Mouse (Mus musculus): ENCODE measurements around the gene Kcns1. TPM values are rescaled to one million over a fixed set of nuclear protein-coding genes. Genes with fewer than 3 reads are reported as not detected.
A peak's percentile ranks its signal among the peaks of the same experiment; 100 is the strongest.
"Not testable (repeated sequence)": the region's sequence is repeated elsewhere in the genome, so short reads cannot be mapped to it uniquely, and the experiment has no call there.

The Kcns1 gene
- polyA plus RNA-seq (2015; fragmentation: Nextera tagmentation; extraction: Ambion mirVana) = 2.0 and 3.6 TPM in 2 replicates

DNA sequence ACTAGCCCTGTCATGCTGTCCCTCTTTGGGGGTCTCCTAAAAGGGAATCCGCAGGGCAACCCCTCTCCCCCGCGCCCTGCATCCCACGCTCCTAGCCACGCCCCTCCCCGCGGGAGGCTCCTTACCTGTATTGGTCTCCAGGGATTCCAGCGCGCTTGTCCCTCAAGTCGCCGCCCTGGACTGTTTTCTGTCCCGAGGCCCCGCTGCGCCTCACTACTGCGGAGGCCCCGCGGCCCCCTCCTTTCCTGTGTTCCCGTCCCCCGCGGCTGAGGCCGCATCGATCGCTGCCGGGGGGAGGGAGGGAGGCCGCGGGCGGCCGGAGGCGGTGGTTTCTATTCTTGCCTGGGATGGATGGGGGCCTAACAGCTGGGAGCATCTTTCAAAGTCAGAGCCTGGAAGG is at the start of gene Kcns1:
Gene Kcns1 (minus strand): TSS at position 212 of the 400 bp plus-strand sequence.
- no peak for ATAC-seq (ENCODE audit: insufficient number of reproducible peaks, low FRiP score, low TSS enrichment, low read depth)
- WGBS = under 1% methylated on average over 24 of the region's 29 CpGs
- H3K9ac ChIP-seq = peak within 1 kb of the TSS; percentile 27
- 0 out of 2 replicates have a peak within 1 kb of the TSS, but pooled peaks have one; percentile 17 for H3K27ac ChIP-seq
- H3K27me3 ChIP-seq = peaks cover 64% of the 10 kb centered on the region
- no peaks in the 10 kb centered on the region for H3K36me3 ChIP-seq
- H3K4me1 ChIP-seq = peaks cover 28% of the 10 kb centered on the region
- no peaks in the 10 kb centered on the region for H3K9me3 ChIP-seq
- H3K4me2 ChIP-seq = peak within 1 kb of the TSS; percentile 58
- peak within 1 kb of the TSS; percentile 36 for H3K4me3 ChIP-seq

DNA sequence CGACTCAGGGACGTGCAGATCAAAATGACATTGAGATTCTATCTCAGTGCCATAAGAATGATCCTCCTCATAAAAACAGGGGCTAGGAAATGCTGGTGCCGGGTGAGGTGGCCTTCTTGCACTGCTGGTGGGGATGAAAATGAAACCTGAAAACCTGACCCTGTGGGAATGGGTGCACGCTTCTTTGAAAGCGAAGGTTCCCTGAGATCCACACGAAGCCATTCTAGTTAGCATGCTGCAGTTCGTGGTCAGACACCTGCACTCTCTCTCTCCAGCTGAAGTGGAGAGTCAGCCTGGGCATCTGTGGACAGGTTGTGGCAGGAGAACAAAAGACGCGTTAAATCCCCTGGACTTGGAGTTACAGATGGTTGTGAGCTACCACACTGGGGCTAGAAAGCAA is 48.4 kb upstream of the Kcns1 start:
- WGBS = 84% methylated on average over 9 of the region's 9 CpGs
- Histone ChIP-seq H3K4me3 (no peak overlapping the region), H3K36me3 (no peaks in the 10 kb centered on the region), H3K4me2 (no peak overlapping the region), H3K27me3 (no peaks in the 10 kb centered on the region), H3K9ac (no peak overlapping the region), H3K9me3 (no peaks in the 10 kb centered on the region), H3K27ac (no peak overlapping the region), H3K4me1 (no peaks in the 10 kb centered on the region)
- ATAC-seq (ENCODE audit: insufficient number of reproducible peaks, low FRiP score, low TSS enrichment, low read depth) = no peak

DNA sequence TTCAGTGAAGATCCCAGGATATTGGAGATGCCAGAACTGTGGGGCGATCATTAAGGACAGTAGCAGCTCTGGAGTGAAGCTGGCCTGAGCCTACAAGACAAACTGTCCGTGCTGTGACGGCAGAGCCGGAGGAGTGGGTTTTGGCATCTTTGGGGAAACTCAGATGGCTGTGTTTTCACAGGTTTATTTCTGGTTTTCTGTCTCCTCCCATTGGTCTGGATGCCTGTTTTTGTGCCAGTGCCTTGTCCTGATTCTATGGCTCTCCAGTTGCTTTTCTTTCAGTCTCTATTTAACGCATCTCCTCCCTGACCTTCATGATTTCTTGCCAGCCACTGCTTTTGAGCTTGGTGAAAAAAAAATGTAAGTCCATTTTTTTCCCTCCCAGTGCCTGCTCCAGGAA is 41.8 kb upstream of the Kcns1 start:
- Histone ChIP-seq H3K4me2 (no peak overlapping the region), H3K27me3 (no peaks in the 10 kb centered on the region), H3K36me3 (no peaks in the 10 kb centered on the region), H3K4me1 (no peaks in the 10 kb centered on the region), H3K4me3 (no peak overlapping the region), H3K9ac (no peak overlapping the region), H3K9me3 (no peaks in the 10 kb centered on the region), H3K27ac (no peak overlapping the region)
- 88% methylated on average over 5 of the region's 5 CpGs for WGBS
- ATAC-seq (ENCODE audit: insufficient number of reproducible peaks, low FRiP score, low TSS enrichment, low read depth) = no peak

DNA sequence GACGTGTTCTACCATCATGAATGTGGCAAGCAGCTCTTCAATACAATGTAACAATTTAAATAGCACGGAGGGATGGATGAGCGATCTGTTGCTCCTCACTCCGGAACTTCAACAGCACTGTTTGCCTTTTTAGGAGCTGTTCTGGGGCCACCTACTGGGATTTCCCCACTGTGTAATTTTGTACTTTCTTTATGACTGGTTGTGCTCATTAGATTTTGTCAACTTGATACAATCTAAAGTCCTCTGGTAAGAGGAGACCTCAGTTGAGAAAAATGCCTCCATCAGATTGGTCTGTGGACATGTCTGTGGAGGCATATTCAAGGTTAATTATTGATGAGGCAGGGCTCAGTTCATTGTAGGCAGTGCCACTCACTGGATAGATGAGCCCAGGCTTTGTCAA is 40.0 kb upstream of the Kcns1 start:
- no peaks in the 10 kb centered on the region for H3K9me3 ChIP-seq
- no peaks in the 10 kb centered on the region for H3K4me1 ChIP-seq
- no peak overlapping the region for H3K4me3 ChIP-seq
- no peaks in the 10 kb centered on the region for H3K36me3 ChIP-seq
- WGBS = 85% methylated on average over 4 of the region's 4 CpGs
- no peak overlapping the region for H3K27ac ChIP-seq
- no peaks in the 10 kb centered on the region for H3K27me3 ChIP-seq
- no peak overlapping the region for H3K4me2 ChIP-seq
- no peak overlapping the region for H3K9ac ChIP-seq
- no peak for ATAC-seq (ENCODE audit: insufficient number of reproducible peaks, low FRiP score, low TSS enrichment, low read depth)

DNA sequence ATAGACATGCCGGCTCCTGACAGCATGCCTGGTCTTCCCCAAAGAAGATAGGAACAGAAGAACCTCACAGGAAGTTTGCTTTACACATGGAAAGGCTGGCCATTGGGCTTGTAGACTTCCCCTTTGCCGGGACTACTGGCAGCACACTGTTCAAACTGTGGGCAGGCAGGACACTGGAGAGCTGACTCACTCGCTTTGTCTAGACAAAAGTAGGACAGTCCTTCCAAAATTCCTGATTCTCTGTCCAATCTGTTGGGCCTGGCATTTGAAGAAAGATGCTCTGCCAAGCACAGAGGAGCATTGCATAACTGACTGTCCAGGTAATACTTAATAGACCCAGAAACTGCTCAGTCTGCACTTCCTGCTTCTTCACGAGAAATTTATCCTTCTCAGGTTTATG is 35.8 kb upstream of the Kcns1 start:
- H3K27ac ChIP-seq = no peak overlapping the region
- WGBS = 77% methylated on average over 4 of the region's 4 CpGs

DNA sequence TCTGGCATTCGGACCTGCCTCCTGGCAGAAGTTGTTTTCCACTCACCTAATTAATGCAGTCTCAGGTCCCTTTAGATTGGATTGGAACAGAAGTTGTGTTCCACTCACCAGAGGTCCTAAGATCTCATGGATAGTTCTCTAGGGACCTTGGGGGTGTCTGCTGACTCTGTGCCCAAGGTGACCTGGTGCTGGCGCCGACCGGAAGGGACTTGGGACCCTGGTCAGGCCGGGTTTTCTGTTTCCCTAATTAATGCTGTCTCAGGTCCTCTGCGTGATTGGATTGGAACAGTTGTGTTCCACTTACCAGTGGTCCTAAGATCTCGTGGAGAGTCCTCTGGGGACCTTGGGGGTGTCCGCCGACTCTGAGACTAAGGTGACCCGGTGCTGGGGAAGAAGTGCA is 35.1 kb upstream of the Kcns1 start:
- not testable (repeated sequence) for H3K4me1 ChIP-seq; ATAC-seq (ENCODE audit: insufficient number of reproducible peaks, low FRiP score, low TSS enrichment, low read depth); H3K4me2 ChIP-seq; H3K4me3 ChIP-seq; H3K9me3 ChIP-seq; H3K36me3 ChIP-seq; H3K27me3 ChIP-seq; H3K9ac ChIP-seq; H3K27ac ChIP-seq
- 85% methylated on average over 10 of the region's 10 CpGs for WGBS

More for the DNA sequence above, 35.8 kb upstream of the Kcns1 start:
- Histone ChIP-seq H3K36me3 (no peaks in the 10 kb centered on the region), H3K4me3 (no peak overlapping the region), H3K9ac (no peak overlapping the region), H3K27me3 (no peaks in the 10 kb centered on the region), H3K4me1 (no peaks in the 10 kb centered on the region), H3K4me2 (no peak overlapping the region), H3K9me3 (no peaks in the 10 kb centered on the region)
- ATAC-seq (ENCODE audit: insufficient number of reproducible peaks, low FRiP score, low TSS enrichment, low read depth) = no peak

DNA sequence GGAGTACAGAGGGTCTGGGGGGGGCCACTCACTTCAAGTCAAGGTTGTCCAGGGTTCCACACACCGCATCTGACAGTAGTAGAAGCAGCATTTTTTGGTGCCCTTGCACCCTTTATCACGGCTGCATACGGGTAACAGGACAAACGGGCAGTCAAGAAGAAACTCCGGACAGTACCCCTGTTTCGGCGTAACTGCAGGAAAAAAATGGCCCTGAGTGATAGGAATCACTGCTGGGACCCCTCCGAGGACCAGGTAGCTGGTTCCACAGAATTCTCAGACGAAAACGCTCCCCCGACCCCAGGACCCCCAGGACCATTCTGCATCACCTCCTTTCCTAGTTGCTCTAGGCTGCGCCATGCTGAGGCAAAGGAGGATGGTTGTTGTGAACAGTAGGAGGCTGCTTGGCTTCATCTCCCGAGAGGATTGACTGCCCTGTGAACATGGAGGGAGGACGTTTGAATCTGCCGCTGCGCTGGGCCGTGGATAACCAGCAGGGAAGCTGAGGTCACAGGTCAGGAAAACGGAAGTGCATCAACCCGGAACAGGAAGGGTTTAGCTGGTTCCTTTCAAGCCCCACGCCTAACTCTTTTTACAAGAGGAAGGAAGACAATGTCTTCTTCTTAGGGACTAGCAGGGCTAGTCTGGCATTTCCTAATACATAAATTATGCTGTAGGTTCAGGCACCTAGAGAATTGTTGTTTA is 28.9 kb upstream of the Kcns1 start, which contains the start of gene Wfdc15a:
Gene Wfdc15a (minus strand): TSS at position 505 of the 702 bp plus-strand sequence.
- no peak within 1 kb of the TSS for H3K9ac ChIP-seq
- H3K4me3 ChIP-seq = no peak within 1 kb of the TSS
- WGBS = 81% methylated on average over 20 of the region's 20 CpGs
- no peaks in the 10 kb centered on the region for H3K9me3 ChIP-seq
- no peaks in the 10 kb centered on the region for H3K27me3 ChIP-seq
- no peak for ATAC-seq (ENCODE audit: insufficient number of reproducible peaks, low FRiP score, low TSS enrichment, low read depth)
- no peaks in the 10 kb centered on the region for H3K36me3 ChIP-seq
- H3K27ac ChIP-seq = no peak within 1 kb of the TSS
- H3K4me1 ChIP-seq = no peaks in the 10 kb centered on the region
- H3K4me2 ChIP-seq = no peak within 1 kb of the TSS

DNA sequence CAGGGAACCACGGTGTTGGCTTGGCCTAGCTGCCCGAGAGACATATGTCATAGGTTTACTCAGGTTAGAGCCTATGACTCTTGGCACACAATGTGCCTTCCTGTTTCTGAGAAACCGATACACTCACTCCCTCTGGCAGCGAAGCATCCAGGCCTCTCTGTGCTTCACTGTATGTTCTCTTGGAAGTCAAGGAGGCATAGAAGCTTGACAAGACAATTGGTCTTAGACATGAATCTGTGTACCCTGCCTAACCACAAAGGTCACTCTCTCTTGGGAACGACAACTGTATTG is 25.7 kb upstream of the Kcns1 start:
- 74% methylated on average over 5 of the region's 5 CpGs for WGBS
- no peaks in the 10 kb centered on the region for H3K9me3 ChIP-seq
- H3K9ac ChIP-seq = no peak overlapping the region
- H3K4me3 ChIP-seq = no peak overlapping the region
- H3K27me3 ChIP-seq = no peaks in the 10 kb centered on the region
- H3K4me2 ChIP-seq = no peak overlapping the region
- no peaks in the 10 kb centered on the region for H3K4me1 ChIP-seq
- no peak for ATAC-seq (ENCODE audit: insufficient number of reproducible peaks, low FRiP score, low TSS enrichment, low read depth)
- no peak overlapping the region for H3K27ac ChIP-seq
- H3K36me3 ChIP-seq = no peaks in the 10 kb centered on the region

DNA sequence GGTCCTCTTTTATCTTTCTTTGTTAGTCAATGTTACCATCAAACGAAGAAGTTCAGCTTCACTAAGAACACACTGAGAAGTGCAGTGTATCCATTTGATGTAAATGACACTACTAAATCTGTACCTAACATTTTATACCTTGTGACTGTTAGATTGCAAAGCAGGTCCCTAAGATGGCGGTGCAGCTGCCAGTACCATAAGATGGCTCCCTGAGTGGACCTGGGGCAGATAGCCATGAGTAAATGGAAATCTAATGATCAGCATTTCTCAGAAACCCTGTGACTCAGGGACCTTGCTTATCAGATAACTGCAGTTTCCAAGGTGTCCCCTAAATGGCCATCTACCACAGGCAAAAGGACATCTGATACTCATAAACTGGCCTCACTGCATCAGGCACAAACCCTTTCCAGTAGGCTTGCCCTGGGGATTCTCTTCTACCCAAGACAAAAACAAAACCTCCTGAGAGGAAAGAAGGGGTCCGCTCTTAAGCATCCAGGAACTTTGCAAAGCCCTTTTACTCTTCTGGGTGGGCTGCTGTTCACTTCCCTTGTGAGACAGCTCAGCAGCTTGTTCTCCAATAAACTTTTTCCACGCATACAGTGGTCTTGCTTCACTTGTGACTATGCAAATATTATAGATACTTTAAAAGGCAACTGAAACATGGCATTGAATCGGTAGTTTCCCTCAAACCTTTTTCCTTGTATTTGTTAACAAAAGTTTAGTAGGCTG is 25.2 kb upstream of the Kcns1 start:
- H3K27me3 ChIP-seq = no peaks in the 10 kb centered on the region
- no peak for ATAC-seq (ENCODE audit: insufficient number of reproducible peaks, low FRiP score, low TSS enrichment, low read depth)

DNA sequence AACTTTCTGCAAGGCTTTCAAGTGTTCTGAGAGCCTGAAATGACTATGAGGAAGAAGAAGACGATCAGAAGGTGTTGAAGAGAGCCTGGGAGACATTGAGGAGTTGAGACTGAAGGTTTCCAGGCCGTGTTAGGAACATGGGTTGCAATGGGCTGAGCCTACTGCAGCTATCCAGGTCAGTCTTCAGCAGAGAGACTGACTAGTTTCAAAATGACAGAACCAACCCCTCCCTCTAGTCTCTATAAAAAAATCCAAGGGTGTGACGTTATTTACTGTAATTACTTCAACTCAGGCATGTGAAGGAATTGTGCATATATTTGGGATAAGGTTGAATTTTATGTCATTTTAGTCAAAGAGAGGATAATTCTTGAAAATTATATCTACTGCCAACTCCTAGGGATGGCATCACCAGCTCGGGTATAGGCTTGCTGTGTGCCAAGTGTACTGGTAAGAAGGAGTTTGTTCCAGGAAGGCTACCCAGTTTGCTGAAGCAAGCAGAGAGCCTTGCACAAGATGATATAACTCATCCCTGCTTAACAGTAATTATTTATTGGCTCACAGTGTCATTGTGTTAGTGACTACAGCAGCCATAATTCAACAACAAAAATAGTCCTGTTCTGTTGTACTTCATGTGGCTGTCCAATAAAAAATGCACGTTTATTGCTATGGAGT is 24.2 kb upstream of the Kcns1 start:
- WGBS = 68% methylated on average over 5 of the region's 5 CpGs
- H3K9ac ChIP-seq = no peak overlapping the region
- ATAC-seq (ENCODE audit: insufficient number of reproducible peaks, low FRiP score, low TSS enrichment, low read depth) = no peak
- no peak overlapping the region for H3K4me3 ChIP-seq
- H3K36me3 ChIP-seq = no peaks in the 10 kb centered on the region
- H3K27me3 ChIP-seq = no peaks in the 10 kb centered on the region
- no peaks in the 10 kb centered on the region for H3K4me1 ChIP-seq
- no peak overlapping the region for H3K27ac ChIP-seq
- no peak overlapping the region for H3K4me2 ChIP-seq
- no peaks in the 10 kb centered on the region for H3K9me3 ChIP-seq

More for the DNA sequence above, 25.2 kb upstream of the Kcns1 start:
- 71% methylated on average over 5 of the region's 5 CpGs for WGBS
- no peak overlapping the region for H3K4me3 ChIP-seq
- no peaks in the 10 kb centered on the region for H3K36me3 ChIP-seq
- H3K4me2 ChIP-seq = no peak overlapping the region
- H3K27ac ChIP-seq = no peak overlapping the region
- H3K4me1 ChIP-seq = no peaks in the 10 kb centered on the region
- no peak overlapping the region for H3K9ac ChIP-seq
- no peaks in the 10 kb centered on the region for H3K9me3 ChIP-seq

DNA sequence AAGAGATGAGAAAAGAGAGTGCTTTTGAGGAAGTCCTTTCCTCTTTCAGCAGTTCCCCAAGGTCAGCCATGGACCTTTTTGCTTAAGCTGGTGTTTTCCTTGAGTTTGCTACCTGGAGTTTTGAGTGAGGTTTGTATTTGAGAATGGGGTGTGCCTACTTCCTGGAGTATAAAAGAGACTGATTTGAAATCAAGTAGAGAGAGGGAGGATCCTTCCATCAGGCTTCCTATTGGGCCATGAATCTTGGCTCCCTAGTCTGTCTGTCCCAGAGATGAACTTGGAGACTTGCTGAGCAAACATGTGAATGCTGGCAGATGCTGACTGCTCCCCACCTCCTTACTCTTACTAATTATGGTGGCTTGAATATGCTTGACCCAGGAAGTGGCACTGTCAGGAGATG is 21.4 kb upstream of the Kcns1 start:
- no peaks in the 10 kb centered on the region for H3K4me1 ChIP-seq
- no peak overlapping the region for H3K4me2 ChIP-seq
- H3K9ac ChIP-seq = no peak overlapping the region
- H3K36me3 ChIP-seq = no peaks in the 10 kb centered on the region
- ATAC-seq (ENCODE audit: insufficient number of reproducible peaks, low FRiP score, low TSS enrichment, low read depth) = no peak
- no peaks in the 10 kb centered on the region for H3K27me3 ChIP-seq
- no peaks in the 10 kb centered on the region for H3K9me3 ChIP-seq
- no peak overlapping the region for H3K27ac ChIP-seq
- no peak overlapping the region for H3K4me3 ChIP-seq

DNA sequence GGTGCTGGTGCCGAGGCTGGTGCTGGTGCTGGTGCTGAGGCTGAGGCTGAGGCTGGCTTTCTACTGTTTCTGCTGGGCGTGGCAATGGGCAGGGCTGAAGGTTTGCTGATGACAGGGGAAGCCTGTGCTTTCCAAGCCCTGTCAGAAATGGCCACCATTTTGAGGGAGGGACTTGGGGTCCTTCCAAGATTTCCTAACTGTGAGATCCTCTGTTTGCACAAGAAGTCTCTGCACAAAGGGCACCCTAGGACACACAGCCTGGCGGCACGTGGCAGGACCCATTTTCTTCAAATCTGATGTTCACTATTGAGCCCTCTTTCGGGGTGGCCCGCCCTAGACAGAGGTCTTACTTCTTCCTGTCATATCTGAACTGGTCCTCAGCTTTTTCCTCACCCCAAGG is 19.7 kb upstream of the Kcns1 start, which contains the start of gene Wfdc12:
Gene Wfdc12 (minus strand): TSS at position 33 of the 400 bp plus-strand sequence.
- Histone ChIP-seq H3K9ac (no peak within 1 kb of the TSS), H3K4me1 (no peaks in the 10 kb centered on the region), H3K4me3 (no peak within 1 kb of the TSS), H3K36me3 (no peaks in the 10 kb centered on the region), H3K27ac (no peak within 1 kb of the TSS), H3K4me2 (no peak within 1 kb of the TSS), H3K9me3 (no peaks in the 10 kb centered on the region), H3K27me3 (no peaks in the 10 kb centered on the region)
- WGBS = 87% methylated on average over 6 of the region's 6 CpGs
- ATAC-seq (ENCODE audit: insufficient number of reproducible peaks, low FRiP score, low TSS enrichment, low read depth) = no peak

Measured in limb, embryonic 15.5 days (tissue).